Mouse (Mus musculus) thymus, adult 2 months (tissue): ENCODE results near the gene C530008M17Rik.

Experiments
- CTCF ChIP-seq: fragments of 200-500 bp; IDR thresholded peaks from 2 replicates; pipeline ENCODE4 v1.5.1; 2012; ENCODE audit warnings: mild to moderate bottlenecking, control low read depth, low read length, moderate library complexity, borderline replicate concordance; ENCODE audit not compliant: control insufficient read depth, poor library complexity, insufficient read depth; ENCODE audit errors: extremely low read depth
- POLR2A ChIP-seq: fragments of 200-500 bp; IDR thresholded peaks from 2 replicates; pipeline ENCODE4 v1.6.1; 2012; ENCODE audit warnings: mild to moderate bottlenecking, low read length, control low read depth, moderate library complexity; ENCODE audit not compliant: control insufficient read depth, poor library complexity, insufficient read depth; ENCODE audit errors: extremely low read depth

- TF ChIP-seq CTCF (no peak), POLR2A (no peak)
Observed at GRCm38 (mm10) chr5:76658084-76658934, 2.0 kb downstream of the C530008M17Rik start.
